Mouse (Mus musculus): Measurements from ENCODE around the gene Ugt8a.

GRCm38 (mm10) chr3:125883009-125883408 is 55.4 kb downstream of the Ugt8a start:
- no peak for TF ChIP-seq EP300 (IDR thresholded peaks at IDR 0.05; ENCODE audit: low read depth)
- no peak for TF ChIP-seq CTCF (IDR thresholded peaks at IDR 0.05; ENCODE audit: low read depth)

Measured in heart, postnatal 0 days (tissue).